Mouse (Mus musculus): ENCODE data around the gene Gmfb.

- TF ChIP-seq POLR2A (IDR thresholded peaks at IDR 0.05; ENCODE audit: low read depth, low read length) (no peak), CTCF (IDR thresholded peaks at IDR 0.05; ENCODE audit: borderline replicate concordance, insufficient read depth, low read length) (no peak)
These were observed 52.0 kb downstream of the Gmfb start for GRCm38 (mm10) chr14:46770036-46770435.
